Mouse (Mus musculus): ENCODE measurements around the gene Shank3. TPM values are rescaled to one million over a fixed set of nuclear protein-coding genes. Genes with fewer than 3 reads are reported as not detected.
A peak's percentile ranks its signal among the peaks of the same experiment; 100 is the strongest.

The Shank3 gene
- polyA plus RNA-seq, 1 experiment from 2014 or later, result 7.9 TPM

- Histone ChIP-seq H3K27me3 (peaks cover 46% of the 10 kb centered on the region), H3K27ac (no peak overlapping the region), H3K9me3 (no peaks in the 10 kb centered on the region), H3K4me2 (no peak overlapping the region), H3K9ac (no peak overlapping the region), H3K4me1 (peaks cover 20% of the 10 kb centered on the region), H3K4me3 (replicated peaks) (no peak overlapping the region), H3K36me3 (replicated peaks) (peaks cover 18% of the 10 kb centered on the region; the same call in 1 of the 2 replicates)
- ATAC-seq (ENCODE audit: low FRiP score), result no peak
- WGBS, result 95% methylated on average over 8 of the region's 8 CpGs
These were observed 51.1 kb downstream of the Shank3 start for GRCm38 (mm10) chr15:89550506-89550905.

- WGBS, result 80% methylated on average over 1 of the region's 1 CpGs
- no peak overlapping the region for H3K27ac ChIP-seq
- H3K9me3 ChIP-seq, result no peaks in the 10 kb centered on the region
- peaks cover 11% of the 10 kb centered on the region; the same call in 1 of the 2 replicates for H3K36me3 ChIP-seq (replicated peaks)
- no peak overlapping the region for H3K4me2 ChIP-seq
- ATAC-seq (ENCODE audit: low FRiP score), result no peak
- H3K4me1 ChIP-seq, result peaks cover 27% of the 10 kb centered on the region
- H3K4me3 ChIP-seq (replicated peaks), result no peak overlapping the region
- no peak overlapping the region for H3K9ac ChIP-seq
- peaks cover 51% of the 10 kb centered on the region for H3K27me3 ChIP-seq
These were observed 52.3 kb downstream of the Shank3 start for GRCm38 (mm10) chr15:89551733-89552132.

DNA sequence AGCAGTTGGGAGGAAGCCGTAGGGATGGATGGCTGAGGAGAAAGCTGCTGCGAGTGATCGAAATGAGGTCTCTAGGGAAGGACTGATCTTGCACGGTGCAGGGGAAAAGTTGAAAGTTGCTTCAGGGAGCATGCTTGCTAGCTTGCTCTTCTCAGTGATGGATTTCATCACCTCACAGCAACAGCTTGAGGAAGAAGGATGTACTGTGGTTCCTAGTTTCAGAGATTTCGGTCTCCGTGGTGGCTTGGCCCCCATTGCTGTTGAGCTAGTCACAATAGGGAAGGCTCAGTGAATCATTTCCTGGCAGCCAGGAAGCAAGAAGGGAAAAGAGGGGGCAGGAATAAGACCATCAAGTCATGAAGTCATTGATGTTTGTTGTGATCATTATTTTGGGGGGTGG lies 56.2 kb downstream of the Shank3 start:
- no peak overlapping the region for H3K4me3 ChIP-seq (replicated peaks)
- 94% methylated on average over 6 of the region's 6 CpGs for WGBS

GRCm38 (mm10) chr15:89556401-89557178 lies 57.2 kb downstream of the Shank3 start:
- 21% methylated on average over 23 of the region's 23 CpGs for WGBS
- no peaks in the 10 kb centered on the region for H3K9me3 ChIP-seq
- no peak overlapping the region for H3K27ac ChIP-seq
- peak overlapping the region; percentile 32 for H3K4me2 ChIP-seq
- H3K4me3 ChIP-seq (replicated peaks), result peak overlapping the region; percentile 11; the same call in 1 of the 2 replicates
- peaks cover 49% of the 10 kb centered on the region for H3K27me3 ChIP-seq
- 0 out of 2 replicates have a peak overlapping the region, but pooled peaks have one; percentile 21 for H3K9ac ChIP-seq
- no peaks in the 10 kb centered on the region for H3K36me3 ChIP-seq (replicated peaks)
- peaks cover 24% of the 10 kb centered on the region for H3K4me1 ChIP-seq
- ATAC-seq (ENCODE audit: low FRiP score), result peak; percentile 67

More for the DNA sequence above, 56.2 kb downstream of the Shank3 start:
- no peak overlapping the region for H3K4me2 ChIP-seq
- H3K27me3 ChIP-seq, result peaks cover 49% of the 10 kb centered on the region
- H3K27ac ChIP-seq, result no peak overlapping the region
- no peak overlapping the region for H3K9ac ChIP-seq
- ATAC-seq (ENCODE audit: low FRiP score), result no peak
- H3K4me1 ChIP-seq, result peaks cover 24% of the 10 kb centered on the region
- H3K9me3 ChIP-seq, result no peaks in the 10 kb centered on the region
- H3K36me3 ChIP-seq (replicated peaks), result no peaks in the 10 kb centered on the region

- 9% methylated on average over 38 of the region's 40 CpGs for WGBS
- Histone ChIP-seq H3K27ac (no peak overlapping the region), H3K4me3 (replicated peaks) (peak overlapping the region; percentile 23), H3K4me2 (peak overlapping the region; percentile 37), H3K9me3 (no peaks in the 10 kb centered on the region), H3K9ac (0 out of 2 replicates have a peak overlapping the region, but pooled peaks have one; percentile 21), H3K27me3 (peaks cover 49% of the 10 kb centered on the region), H3K36me3 (replicated peaks) (no peaks in the 10 kb centered on the region), H3K4me1 (peaks cover 24% of the 10 kb centered on the region)
- ATAC-seq (ENCODE audit: low FRiP score), result no peak
These were observed 58.0 kb downstream of the Shank3 start for GRCm38 (mm10) chr15:89557179-89557995.

DNA sequence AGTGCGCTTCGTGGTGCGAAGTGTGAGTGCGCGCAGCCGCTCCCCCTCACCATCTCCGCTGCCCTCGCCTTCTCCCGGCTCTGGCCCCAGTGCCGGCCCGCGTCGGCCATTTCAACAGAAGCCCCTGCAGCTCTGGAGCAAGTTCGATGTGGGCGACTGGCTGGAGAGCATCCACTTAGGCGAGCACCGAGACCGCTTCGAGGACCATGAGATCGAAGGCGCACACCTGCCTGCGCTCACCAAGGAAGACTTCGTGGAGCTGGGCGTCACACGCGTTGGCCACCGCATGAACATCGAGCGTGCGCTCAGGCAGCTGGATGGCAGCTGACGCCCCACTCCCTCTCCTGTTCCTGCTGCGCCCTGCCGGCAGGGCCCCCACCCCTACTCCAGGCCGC lies 58.6 kb downstream of the Shank3 start:
- no peak for ATAC-seq (ENCODE audit: low FRiP score)
- Histone ChIP-seq H3K9ac (0 out of 2 replicates have a peak overlapping the region, but pooled peaks have one; percentile 14), H3K4me2 (peak overlapping the region; percentile 37)

GRCm38 (mm10) chr15:89559202-89559731 lies 59.8 kb downstream of the Shank3 start:
- no peaks in the 10 kb centered on the region for H3K9me3 ChIP-seq
- H3K4me3 ChIP-seq (replicated peaks), result no peak overlapping the region
- WGBS, result 41% methylated on average over 10 of the region's 10 CpGs
- H3K4me1 ChIP-seq, result peaks cover 24% of the 10 kb centered on the region
- H3K9ac ChIP-seq, result no peak overlapping the region
- ATAC-seq (ENCODE audit: low FRiP score), result no peak
- peaks cover 49% of the 10 kb centered on the region for H3K27me3 ChIP-seq
- H3K4me2 ChIP-seq, result no peak overlapping the region
- no peaks in the 10 kb centered on the region for H3K36me3 ChIP-seq (replicated peaks)
- H3K27ac ChIP-seq, result no peak overlapping the region

More for the DNA sequence above, 58.6 kb downstream of the Shank3 start:
- Histone ChIP-seq H3K27me3 (peaks cover 49% of the 10 kb centered on the region), H3K9me3 (no peaks in the 10 kb centered on the region), H3K4me1 (peaks cover 24% of the 10 kb centered on the region), H3K27ac (no peak overlapping the region), H3K36me3 (replicated peaks) (no peaks in the 10 kb centered on the region), H3K4me3 (replicated peaks) (peak overlapping the region; percentile 23)
- WGBS, result 1% methylated on average over 34 of the region's 34 CpGs

DNA sequence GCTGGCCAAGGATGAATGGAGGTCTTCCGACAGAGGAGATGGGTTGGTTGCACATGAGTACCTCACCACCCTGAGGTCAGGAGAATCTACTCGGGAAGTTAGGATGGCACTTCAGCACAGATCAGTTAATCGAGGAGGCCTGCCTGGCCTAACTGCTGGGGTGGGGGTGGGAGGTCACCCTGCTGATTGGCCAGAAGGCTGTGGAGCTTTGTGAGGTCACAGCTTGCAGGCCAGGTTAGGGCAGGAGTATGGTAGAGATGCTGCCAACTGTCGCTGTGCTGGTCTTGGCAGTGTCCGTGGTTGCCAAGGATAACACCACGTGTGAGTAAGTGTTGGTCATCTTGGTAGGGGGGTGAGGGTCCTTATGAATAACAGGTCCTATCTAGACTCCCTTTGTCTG lies 68.7 kb downstream of the Shank3 start, which contains the start of gene Acr:
Gene Acr (plus strand): TSS at position 213 of the 400 bp plus-strand sequence.
- H3K27me3 ChIP-seq, result no peaks in the 10 kb centered on the region
- H3K4me3 ChIP-seq (replicated peaks), result no peak within 1 kb of the TSS
- no peak for ATAC-seq (ENCODE audit: low FRiP score)
- H3K9me3 ChIP-seq, result no peaks in the 10 kb centered on the region
- H3K27ac ChIP-seq, result no peak within 1 kb of the TSS
- H3K4me1 ChIP-seq, result no peaks in the 10 kb centered on the region
- no peak within 1 kb of the TSS for H3K4me2 ChIP-seq
- no peak within 1 kb of the TSS for H3K9ac ChIP-seq
- 93% methylated on average over 6 of the region's 6 CpGs for WGBS
- H3K36me3 ChIP-seq (replicated peaks), result no peaks in the 10 kb centered on the region

GRCm38 (mm10) chr15:89572147-89572546 lies 72.7 kb downstream of the Shank3 start:
- H3K27ac ChIP-seq, result no peak overlapping the region
- H3K27me3 ChIP-seq, result no peaks in the 10 kb centered on the region
- H3K4me2 ChIP-seq, result no peak overlapping the region
- no peak overlapping the region for H3K4me3 ChIP-seq (replicated peaks)
- H3K36me3 ChIP-seq (replicated peaks), result no peaks in the 10 kb centered on the region
- H3K4me1 ChIP-seq, result no peaks in the 10 kb centered on the region
- no peaks in the 10 kb centered on the region for H3K9me3 ChIP-seq
- no peak for ATAC-seq (ENCODE audit: low FRiP score)
- 76% methylated on average over 8 of the region's 8 CpGs for WGBS
- H3K9ac ChIP-seq, result no peak overlapping the region

DNA sequence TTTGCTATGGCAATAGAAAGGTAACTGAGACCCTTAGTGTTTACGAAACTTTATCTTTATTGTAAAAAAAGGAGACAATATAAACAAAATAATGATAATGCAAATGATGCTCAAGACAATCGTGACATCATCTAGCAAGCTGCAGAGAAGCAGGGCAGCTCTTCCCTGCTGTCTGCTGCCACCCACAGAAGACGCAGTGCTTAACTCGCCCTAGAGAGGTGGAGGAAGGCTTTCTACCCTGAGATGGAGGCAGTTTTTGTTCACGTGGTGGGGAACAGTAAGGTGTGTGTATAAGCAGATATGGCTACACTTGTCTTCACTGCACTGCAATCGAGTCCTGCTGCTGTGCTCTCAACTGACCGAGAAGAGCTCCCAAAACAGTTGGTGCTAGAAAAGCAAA lies 83.1 kb downstream of the Shank3 start:
- Histone ChIP-seq H3K36me3 (replicated peaks) (peaks cover 43% of the 10 kb centered on the region), H3K9me3 (no peaks in the 10 kb centered on the region), H3K27ac (no peak overlapping the region), H3K4me3 (replicated peaks) (no peak overlapping the region), H3K9ac (no peak overlapping the region), H3K27me3 (no peaks in the 10 kb centered on the region), H3K4me2 (no peak overlapping the region), H3K4me1 (no peaks in the 10 kb centered on the region)
- 88% methylated on average over 7 of the region's 7 CpGs for WGBS
- ATAC-seq (ENCODE audit: low FRiP score), result no peak

GRCm38 (mm10) chr15:89585101-89585500 lies 85.7 kb downstream of the Shank3 start:
- Histone ChIP-seq H3K36me3 (replicated peaks) (peaks cover 43% of the 10 kb centered on the region), H3K4me2 (no peak overlapping the region), H3K27me3 (no peaks in the 10 kb centered on the region), H3K4me3 (replicated peaks) (no peak overlapping the region), H3K4me1 (no peaks in the 10 kb centered on the region), H3K27ac (no peak overlapping the region), H3K9ac (no peak overlapping the region), H3K9me3 (no peaks in the 10 kb centered on the region)
- 87% methylated on average over 5 of the region's 5 CpGs for WGBS
- no peak for ATAC-seq (ENCODE audit: low FRiP score)

DNA sequence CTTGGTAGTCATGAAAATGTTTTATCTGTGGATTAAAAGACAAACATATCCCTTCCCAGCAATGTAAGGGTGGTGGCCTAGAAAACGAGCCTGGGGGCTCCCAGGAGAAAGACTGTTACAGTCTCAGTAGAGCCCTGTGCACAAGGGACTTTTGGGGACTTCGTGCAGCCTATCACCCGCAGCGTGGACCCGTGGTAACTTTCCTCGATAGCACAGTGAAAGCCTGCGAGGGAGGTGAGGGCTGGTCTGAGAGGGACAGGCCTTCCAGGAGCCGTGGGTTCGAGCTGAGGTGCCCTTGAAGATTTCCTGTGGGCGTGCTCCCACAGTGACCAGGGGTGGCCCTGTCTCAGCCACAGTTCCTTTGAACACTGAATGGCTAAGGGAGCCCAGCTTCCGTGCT lies 86.2 kb downstream of the Shank3 start:
- no peak overlapping the region for H3K4me2 ChIP-seq
- no peaks in the 10 kb centered on the region for H3K9me3 ChIP-seq
- no peak overlapping the region for H3K4me3 ChIP-seq (replicated peaks)
- WGBS, result 90% methylated on average over 11 of the region's 11 CpGs
- no peak overlapping the region for H3K9ac ChIP-seq
- H3K27ac ChIP-seq, result no peak overlapping the region
- peaks cover 43% of the 10 kb centered on the region for H3K36me3 ChIP-seq (replicated peaks)
- peaks cover 5% of the 10 kb centered on the region for H3K4me1 ChIP-seq
- ATAC-seq (ENCODE audit: low FRiP score), result no peak
- H3K27me3 ChIP-seq, result no peaks in the 10 kb centered on the region

Data from forebrain, embryonic 12.5 days (tissue).